Mouse (Mus musculus) small intestine, adult 2 months (tissue): Measurements from ENCODE around the gene Rflna.

Experiments
- CTCF ChIP-seq: fragments of 200-500 bp; IDR thresholded peaks from 2 replicates; pipeline ENCODE4 v1.5.1; 2012; ENCODE audit warnings: low read depth, mild to moderate bottlenecking, control low read depth, inconsistent platforms, low read length, moderate library complexity, mixed read lengths; ENCODE audit not compliant: insufficient replicate concordance, insufficient read length; ENCODE audit errors: extremely low read depth
- POLR2A ChIP-seq: fragments of 200-500 bp; IDR thresholded peaks from 2 replicates; pipeline ENCODE4 v1.6.1; 2012; ENCODE audit warnings: low read depth, mild to moderate bottlenecking, control low read depth, inconsistent platforms, low read length, moderate library complexity

- TF ChIP-seq POLR2A (no peak), CTCF (no peak)
These were observed 37.1 kb downstream of the Rflna start for GRCm38 (mm10) chr5:125040128-125040584.
